ENCODE assay signal across 8 mouse cellular contexts in the genomic region with DNA sequence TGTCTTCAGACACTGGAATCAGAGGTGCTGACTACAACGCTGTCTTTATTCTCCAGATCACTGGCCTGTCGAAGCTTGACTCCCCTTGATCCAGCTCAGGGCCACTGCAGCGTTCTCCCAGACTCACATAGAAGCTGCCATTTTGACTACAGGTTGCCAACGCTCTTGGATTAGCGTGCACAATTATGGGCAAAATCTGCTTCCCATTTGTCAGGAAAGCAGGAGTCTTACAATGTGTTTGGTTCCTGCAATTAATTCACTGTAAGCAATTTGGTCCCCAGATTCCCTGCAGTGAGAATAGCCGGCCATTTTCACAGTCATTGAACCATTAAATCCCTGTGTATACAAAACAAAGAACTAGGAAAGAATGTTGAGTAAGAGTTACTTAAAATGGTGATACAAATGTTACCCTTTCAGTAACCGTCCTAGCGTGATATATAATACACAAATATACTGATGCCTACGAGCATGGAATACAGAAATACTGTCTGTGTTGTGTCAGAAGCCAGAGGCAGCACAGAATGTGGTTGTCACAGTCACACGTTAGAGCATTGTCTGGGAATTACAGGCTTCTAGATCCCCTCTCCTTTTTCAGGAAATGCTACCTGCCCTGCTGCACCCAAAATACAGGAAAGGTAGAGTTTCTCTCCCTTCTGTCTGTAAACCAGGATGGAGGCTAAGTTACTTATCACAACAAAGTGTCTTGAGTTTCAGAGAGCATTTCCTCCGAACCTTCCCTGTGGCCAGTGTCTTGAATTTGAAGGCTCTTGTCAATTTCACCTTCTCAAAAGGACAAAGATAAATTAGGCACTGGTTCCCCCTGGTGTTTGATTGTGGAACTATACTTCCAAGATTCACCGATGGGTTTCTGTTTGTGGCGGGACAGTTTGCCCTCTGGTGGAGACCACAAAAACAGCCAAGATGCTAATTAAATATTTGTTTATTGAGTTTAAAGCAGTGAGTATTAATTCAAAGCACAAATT. TPM values are rescaled to one million over a fixed set of nuclear protein-coding genes. Genes with fewer than 3 reads are reported as not detected.
DNase-seq lines count a peak whose midpoint lies in the region; ATAC-seq lines count a peak whose summit lies in the region.

No protein-coding gene starts in this region.

- peak overlapping the region; percentile 20; the same call in 1 of the 2 replicates for H3K9ac ChIP-seq in midbrain, embryonic 16.5 days (ENCODE audit: low read depth, low read length)

- no peaks in the 10 kb centered on the region; the same call in 1 of the 2 replicates for H3K9me3 ChIP-seq in midbrain, embryonic 16.5 days (replicated peaks; ENCODE audit: control insufficient read depth, low read length, poor library complexity, severe bottlenecking)

- peak overlapping the region; percentile 42; the same call in 1 of the 2 replicates for H3K27ac ChIP-seq in midbrain, embryonic 16.5 days (ENCODE audit: low read length)

- no peaks in the 10 kb centered on the region for H3K36me3 ChIP-seq in midbrain, embryonic 16.5 days (ENCODE audit: control insufficient read depth, insufficient read depth, low read length)

- H3K27me3 ChIP-seq in midbrain, embryonic 16.5 days (ENCODE audit: control insufficient read depth, insufficient read depth, low read depth, low read length): no peaks in the 10 kb centered on the region

- H3K4me3 ChIP-seq in midbrain, embryonic 16.5 days (ENCODE audit: low read depth, low read length): no peak overlapping the region

- peak; percentile 79 for DNase-seq in urinary bladder, postnatal 14 days (ENCODE audit: low spot score)
- DNase-seq in urinary bladder, postnatal 10 days (ENCODE audit: low spot score): no peak
- DNase-seq in cerebellum, postnatal 10 days: peak; percentile 91 to 97
- DNase-seq in frontal cortex, postnatal 10 days (ENCODE audit: low spot score in 2 of 2): peak; percentile 49 to 73
- DNase-seq in induced T-regulatory cell, adult 2 months (ENCODE audit: low read depth): peak; percentile 98
- DNase-seq in left cerebral cortex, postnatal 14 days (ENCODE audit: low spot score in 2 of 2): peak; percentile 94 to 95
- peak; percentile 31 to 74 for DNase-seq in spleen, postnatal 10 days (ENCODE audit: low spot score in 2 of 2)

- H3K4me1 ChIP-seq in midbrain, embryonic 16.5 days (ENCODE audit: control insufficient read depth, insufficient read depth, low read length): peaks cover 3% of the 10 kb centered on the region

- intact Hi-C loops in left cerebral cortex, postnatal 14 days (cut with DNase I): loop anchor here (1.0 to 5.0 kb wide), 3 partner anchors 61 to 288 kb away; no protein-coding TSS in a partner anchor

- peak; percentile 89 for ATAC-seq in midbrain, embryonic 16.5 days

- 16% methylated on average over 13 of the region's 13 CpGs for WGBS in midbrain, embryonic 16.5 days

- peak overlapping the region; percentile 41 for H3K4me2 ChIP-seq in midbrain, embryonic 16.5 days (ENCODE audit: low read length)

RNA-seq across cellular contexts. Expression of a gene that starts 34.0 kb away (rescaled TPM):
- 10 to 100 TPM; 77.9 to 84.1 TPM for total RNA-seq in left cerebral cortex, postnatal 14 days (2021)
- 52.2 and 56.4 TPM in 2 replicates for polyA plus RNA-seq in midbrain, embryonic 16.5 days (2015; fragmentation: Nextera tagmentation; extraction: Ambion mirVana)
